Mouse (Mus musculus): Measurements from ENCODE around the gene Mfap3l.

DNA sequence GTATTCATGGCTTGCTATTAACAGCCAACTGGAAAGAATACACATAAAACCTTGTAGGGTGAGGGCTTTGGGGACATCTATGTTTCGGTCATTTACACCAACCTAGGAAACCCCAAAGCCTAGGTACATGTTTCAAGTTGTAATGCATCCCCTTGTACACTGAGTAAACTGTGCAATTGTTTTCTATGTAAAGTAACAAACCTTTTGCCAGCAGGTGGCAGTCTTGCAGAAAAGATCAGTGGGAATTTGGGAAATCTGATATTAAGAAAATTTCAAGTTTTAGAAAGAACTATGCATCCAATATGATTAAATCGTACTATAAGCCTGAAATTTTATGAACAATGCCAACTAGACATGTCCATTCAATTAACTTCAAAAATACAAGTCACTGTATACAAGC is 15.7 kb upstream of the Mfap3l start:
- TF ChIP-seq GATA1 (IDR thresholded peaks at IDR 0.05; ENCODE audit: borderline replicate concordance, low read length) (no peak), FLI1 (IDR thresholded peaks at IDR 0.05; ENCODE audit: low read length) (no peak)
